Mouse (Mus musculus): ENCODE data around the gene Urb1. TPM values are rescaled to one million over a fixed set of nuclear protein-coding genes. Genes with fewer than 3 reads are reported as not detected.

Gene Urb1
- polyA plus RNA-seq, 1 experiment = 4.2 TPM

DNA sequence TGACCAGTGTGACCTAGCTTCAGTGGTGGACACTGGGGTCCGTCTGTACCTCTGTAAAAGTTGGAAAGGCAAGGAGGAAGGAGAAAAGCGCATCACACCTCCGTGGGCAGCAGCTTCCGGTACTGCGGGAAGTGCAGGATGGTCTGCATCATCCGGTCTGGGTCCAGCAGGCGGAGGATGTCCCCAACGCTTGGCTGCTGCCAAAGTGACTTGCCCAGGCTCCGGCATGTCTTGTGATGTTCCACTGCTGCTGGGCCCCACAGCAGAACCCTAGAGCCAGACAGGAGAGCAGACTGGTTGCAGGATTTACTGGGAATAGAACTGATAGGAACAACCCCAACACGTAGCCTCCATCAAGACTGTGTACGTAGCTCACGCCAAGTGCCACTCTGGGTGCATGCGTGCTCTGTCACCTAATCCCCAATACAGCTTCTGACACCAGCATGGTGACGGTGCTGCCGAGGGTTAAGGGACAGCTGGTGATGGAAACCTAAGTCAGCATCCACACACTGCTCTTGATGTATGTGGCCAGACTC, 43.2 kb downstream of the Urb1 start:
- no peak for DNase-seq (ENCODE audit: low spot score)

DNA sequence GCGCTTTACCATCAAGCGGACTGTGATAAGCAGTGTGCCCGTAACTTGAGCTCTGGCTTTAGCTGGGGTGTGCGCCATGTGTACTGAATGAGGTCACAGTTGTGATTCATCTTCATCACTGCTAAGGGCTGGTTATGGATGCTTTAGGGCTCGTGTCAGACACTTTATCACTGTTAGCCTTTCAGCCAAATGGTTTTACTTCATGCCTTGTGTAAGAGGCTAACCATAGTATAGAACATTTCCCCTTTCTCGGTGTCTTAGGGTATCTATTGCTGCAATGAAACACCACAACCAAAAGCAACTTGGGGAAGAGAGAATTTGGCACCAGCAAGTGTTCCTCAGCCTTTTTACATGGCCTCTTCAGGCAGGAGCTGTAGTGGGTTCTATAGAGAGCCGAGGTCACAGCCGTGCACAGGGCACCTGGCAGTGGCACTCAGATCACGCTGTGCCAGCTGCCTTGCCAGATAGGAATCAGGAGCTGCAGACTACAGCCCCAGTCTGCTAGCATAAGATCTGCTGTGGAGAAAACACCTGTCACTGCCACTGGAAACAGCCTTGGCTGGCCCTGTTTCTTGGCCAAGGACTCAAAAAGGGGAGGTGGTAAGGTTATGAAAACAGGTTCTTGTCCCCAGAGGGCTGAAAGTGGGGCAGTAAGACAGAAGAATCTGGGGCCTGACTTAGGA, 44.9 kb downstream of the Urb1 start:
- no peak for DNase-seq (ENCODE audit: low spot score)

- no peak for DNase-seq (ENCODE audit: low spot score)
Measured at GRCm38 (mm10) chr16:90760515-90760914, 49.7 kb downstream of the Urb1 start.

GRCm38 (mm10) chr16:90759335-90759734, 50.9 kb downstream of the Urb1 start:
- no peak for DNase-seq (ENCODE audit: low spot score)

GRCm38 (mm10) chr16:90753386-90753941, 56.7 kb downstream of the Urb1 start:
- no peak for DNase-seq (ENCODE audit: low spot score)

DNA sequence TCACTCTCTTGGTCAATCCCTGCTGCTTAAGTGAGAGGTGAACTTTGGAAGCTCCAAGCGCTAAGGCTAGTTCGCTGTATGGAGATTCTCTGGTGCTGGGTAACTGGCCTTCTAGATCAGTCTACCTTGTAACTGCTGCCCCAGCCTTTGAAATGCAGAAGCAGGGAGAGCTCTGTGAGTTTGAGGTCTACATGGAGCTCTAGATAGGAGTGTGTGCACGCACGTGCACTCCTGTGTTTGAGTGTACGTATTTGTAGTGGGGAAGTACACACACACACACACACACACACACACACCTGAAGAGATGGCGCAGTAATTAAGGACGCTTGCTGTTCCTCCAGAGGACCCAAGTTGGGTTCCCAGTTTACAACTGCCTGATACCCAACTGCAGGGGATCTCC, 62.0 kb downstream of the Urb1 start:
- no peak for DNase-seq (ENCODE audit: low spot score)

- DNase-seq (ENCODE audit: low spot score) = no peak
Measured at GRCm38 (mm10) chr16:90747143-90747542, 63.1 kb downstream of the Urb1 start.

- DNase-seq (ENCODE audit: low spot score) = no peak
Measured at GRCm38 (mm10) chr16:90738092-90738956, 71.9 kb downstream of the Urb1 start, which contains the start of gene Mrap. Gene Mrap (plus strand): TSS chr16:90738207.

GRCm38 (mm10) chr16:90736672-90737270, 73.4 kb downstream of the Urb1 start:
- DNase-seq (ENCODE audit: low spot score) = no peak

GRCm38 (mm10) chr16:90735611-90736010, 74.6 kb downstream of the Urb1 start:
- no peak for DNase-seq (ENCODE audit: low spot score)

DNA sequence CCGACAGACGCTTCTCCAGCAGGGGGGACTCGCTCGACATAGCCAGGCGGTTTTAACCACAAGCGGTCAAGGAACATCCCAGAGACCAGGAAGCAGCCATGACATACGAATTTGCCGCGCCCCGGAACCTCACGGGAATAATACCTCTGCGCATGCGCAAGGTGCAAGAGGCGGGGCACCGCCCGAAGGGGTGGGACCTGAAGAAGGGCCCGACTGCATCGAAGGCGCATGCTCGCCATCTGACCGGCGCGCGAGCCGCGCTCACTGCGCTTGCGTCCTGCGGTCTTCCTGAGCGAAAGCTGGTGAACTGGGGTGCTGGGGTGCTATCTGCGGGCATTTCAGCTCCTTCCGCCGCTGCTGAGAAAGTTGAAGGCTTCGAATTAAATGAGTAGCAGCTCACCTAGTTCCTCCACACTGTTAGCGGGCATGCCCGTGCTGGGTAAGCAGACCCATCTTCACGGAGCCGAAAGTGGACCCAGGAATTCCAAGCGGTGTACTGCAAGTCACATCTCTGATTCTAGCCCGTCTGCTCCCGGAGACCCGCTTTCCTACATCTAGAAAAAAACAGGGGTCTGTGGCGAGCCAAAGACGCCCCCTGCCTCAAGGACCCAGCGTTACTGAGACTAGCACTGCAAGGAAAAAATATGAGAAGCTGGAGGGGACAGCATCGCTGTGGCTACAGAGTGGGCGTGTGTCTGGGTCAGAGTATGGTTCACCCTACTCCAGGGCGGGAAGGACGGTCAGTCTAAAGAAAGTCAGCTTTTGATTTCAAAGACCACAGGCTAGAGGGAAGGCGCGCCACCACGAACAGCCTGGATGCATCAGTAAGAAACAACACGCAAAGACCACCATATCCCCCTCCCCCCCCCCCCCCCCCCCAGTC, 82.7 kb downstream of the Urb1 start, which contains the start of gene Mis18a:
Mis18a (minus strand) TSS at position 172 of the 883 bp plus-strand sequence.
- peak; percentile 90 for DNase-seq (ENCODE audit: low spot score)

DNA sequence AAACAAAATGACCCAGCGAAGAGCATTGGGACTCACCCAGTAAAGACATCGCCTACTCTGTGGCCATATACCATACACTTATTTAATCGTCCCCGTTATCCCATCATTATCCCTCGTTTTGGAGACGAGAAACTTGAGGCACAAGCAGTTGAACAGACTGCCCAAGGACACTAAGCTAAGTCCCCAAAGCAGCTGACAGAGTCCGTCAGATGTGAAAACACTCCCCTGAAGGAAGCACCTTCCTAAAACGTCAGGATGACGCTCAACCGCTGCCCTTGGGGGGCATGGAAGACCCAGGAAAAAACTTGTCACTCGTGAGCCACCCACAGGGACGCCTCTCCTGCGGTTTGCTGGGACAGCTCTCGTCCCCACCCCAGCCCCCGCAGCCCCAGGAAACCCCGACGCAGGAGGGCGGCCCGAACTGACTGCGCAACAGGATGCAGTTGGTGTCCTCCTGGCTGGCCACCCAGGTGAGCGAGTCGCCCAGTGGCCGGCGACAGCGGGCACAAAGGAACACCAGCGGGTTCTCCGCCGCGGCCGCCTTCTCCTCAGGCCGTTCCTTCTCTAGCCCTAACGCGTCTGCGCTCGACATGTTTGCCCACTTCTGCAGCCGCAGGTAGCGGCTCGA, 83.5 kb downstream of the Urb1 start:
- DNase-seq (ENCODE audit: low spot score) = no peak

- DNase-seq (ENCODE audit: low spot score) = no peak
Measured at GRCm38 (mm10) chr16:90724051-90724450, 86.2 kb downstream of the Urb1 start.

- no peak for DNase-seq (ENCODE audit: low spot score)
Measured at GRCm38 (mm10) chr16:90710313-90710712, 99.9 kb downstream of the Urb1 start.

- peak; percentile 26 for DNase-seq (ENCODE audit: low spot score)
Measured at GRCm38 (mm10) chr16:90709711-90710289, 100.4 kb downstream of the Urb1 start.

- DNase-seq (ENCODE audit: low spot score) = no peak
Measured at GRCm38 (mm10) chr16:90706279-90706678, 103.9 kb downstream of the Urb1 start.

- no peak for DNase-seq (ENCODE audit: low spot score)
Measured at GRCm38 (mm10) chr16:90704161-90704825, 105.9 kb downstream of the Urb1 start.

DNA sequence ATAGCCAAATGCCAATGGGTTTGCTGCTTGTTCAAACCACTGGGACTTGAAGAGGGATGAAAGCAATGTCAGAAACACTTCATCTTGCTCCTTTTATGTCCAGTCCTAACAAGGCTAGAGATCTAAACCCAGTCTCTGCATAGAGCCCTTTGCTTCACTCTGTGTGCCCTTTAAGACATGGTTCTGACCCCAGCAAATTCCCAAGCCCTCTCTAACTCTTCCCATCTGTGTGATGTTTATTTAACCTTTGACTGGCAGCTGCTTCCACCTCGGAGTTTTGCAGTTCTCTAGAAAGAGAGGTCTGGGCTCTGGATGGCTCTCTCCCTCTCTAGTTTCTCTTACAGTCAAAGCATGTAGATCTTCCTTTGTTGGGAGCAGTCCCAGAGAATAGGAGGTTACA, 106.6 kb downstream of the Urb1 start:
- DNase-seq (ENCODE audit: low spot score) = no peak

DNA sequence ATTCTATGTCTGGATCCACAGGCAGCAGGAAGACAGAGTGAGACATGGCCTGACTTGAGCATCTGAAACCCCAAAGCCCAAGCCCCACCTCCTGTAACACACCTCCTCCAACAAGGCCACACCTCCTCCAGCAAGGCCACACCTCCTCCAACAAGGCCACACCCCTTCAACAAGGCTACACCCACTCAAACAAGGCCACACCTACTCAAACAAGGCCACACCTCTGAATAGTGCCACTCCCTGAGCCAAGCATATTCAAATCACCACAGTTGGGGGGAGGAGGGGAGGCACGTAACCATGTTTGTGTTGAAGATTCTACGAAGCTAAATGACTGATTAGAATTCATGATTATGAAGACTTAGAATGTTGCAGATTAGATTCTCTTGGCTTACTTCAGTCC, 108.7 kb downstream of the Urb1 start:
- DNase-seq (ENCODE audit: low spot score) = no peak
